Mouse (Mus musculus) v-Abl transformed pro-B cells (cell line): ENCODE data around the gene Olfr872.
"Not testable (repeated sequence)": the region's sequence is repeated elsewhere in the genome, so short reads cannot be mapped to it uniquely, and the experiment has no call there.

Source experiments
- in situ Hi-C, 2 experiments: fragments of 400-800 bp; cut with MboI; formaldehyde crosslinking; loops; one replicate each; pipeline ENCODE4 v1.15.1; 2025; ENCODE audit not compliant: unreplicated experiment in 2 of 2

Gene Olfr872

DNA sequence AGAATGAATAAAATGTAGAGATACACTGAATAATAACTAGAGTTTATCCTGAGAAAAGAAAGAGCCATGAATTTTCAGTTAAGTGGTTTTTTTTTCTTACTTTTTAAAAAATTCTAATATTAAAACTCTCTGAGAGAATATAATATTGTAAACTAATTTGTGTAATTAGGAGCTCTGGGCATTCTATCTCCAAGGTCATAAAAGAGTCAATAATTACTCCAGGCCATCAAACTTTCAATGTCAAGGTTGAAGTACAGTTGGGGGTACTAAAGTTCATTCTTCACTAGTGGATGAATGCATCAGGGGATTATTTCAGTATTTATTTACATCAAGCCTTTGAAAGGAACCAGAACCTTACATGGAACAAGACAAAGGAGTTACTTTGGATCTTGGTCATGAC lies at the start of gene Olfr872:
Olfr872 (plus strand) TSS at position 301 of the 400 bp plus-strand sequence.
- in situ Hi-C loops, result no loop called here

DNA sequence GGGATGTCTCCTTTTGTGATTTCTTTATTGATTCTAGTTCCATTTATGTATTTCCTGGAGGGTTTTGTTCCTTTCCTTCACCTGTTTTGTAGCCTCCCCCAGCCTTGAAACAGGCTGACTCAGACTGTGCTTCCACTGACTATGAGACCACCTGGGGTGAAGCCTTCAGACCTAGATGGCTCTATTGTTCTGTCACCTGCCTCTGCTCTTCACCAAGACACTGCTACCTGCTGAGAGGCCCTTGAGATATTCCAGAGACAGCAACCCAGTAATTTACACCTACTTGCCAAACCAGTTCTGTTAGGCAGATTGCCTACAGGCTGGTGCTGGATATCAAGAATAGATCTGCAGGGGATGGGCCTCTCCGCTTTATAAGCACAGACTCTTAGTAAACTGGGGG lies 34.8 kb upstream of the Olfr872 start:
- in situ Hi-C loops, result no loop called here

DNA sequence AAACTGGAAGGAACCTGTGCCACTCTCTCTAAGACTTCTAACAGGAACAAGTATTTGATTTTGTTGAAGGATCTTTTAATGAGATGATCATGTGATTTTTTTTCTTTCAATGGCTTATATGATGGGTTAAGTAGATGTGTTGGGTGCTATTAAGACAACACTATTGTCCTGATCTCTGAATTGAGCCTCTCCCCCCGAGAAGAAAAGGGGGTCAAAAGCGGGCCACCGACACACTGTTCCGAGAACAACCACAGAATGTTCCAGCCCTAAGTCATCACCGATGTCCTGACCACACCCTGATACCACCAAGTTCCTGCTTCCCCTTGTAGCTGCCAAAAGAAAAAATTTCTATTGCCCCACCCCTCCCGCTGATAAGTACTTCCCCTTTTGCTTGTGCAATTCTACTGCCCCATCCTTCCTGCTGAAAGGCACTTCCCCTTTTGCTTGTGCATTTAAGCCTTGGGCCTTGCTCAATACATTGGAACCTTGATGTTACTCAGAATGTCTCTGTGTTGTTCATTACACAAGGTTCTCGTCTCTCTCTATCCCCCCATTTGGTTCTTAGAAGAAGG lies 33.4 kb upstream of the Olfr872 start:
- in situ Hi-C loops, result not testable (repeated sequence)

DNA sequence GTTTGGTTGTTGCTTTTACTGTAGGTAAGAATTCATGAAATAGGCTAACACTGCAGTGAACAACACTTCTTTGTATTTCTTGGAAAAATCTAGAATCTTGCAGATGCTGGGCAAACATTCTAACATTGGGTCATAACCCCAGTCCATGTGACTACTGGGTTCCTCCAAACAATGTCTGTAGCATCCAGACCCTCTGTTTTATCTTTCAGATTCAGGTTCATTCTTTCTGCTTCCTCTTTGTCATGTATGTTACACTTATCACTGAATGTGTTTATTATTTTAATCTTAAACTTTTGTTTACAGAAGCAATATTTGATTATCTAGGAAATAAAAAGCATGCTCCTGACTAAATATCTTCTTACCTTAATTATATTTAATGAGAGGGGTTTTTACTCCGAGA lies 26.1 kb upstream of the Olfr872 start:
- in situ Hi-C loops, result no loop called here

DNA sequence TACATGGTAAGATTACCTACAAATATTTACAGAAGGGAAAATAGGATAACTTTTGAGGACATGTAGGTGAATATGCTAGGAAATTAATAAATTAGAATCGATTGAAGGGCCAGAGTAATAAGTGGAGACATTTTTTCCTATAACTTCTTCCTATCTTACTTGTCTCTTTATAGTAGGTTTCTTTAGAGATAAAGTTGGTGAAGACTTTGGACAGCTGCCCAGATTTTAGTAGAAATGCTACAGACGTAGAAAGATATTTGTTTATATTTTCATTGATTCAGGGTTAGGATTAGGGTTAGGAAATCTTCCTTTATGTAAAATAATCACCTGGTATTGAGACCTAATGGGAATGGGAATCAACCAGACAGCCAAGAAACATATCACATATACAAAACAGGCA lies 25.4 kb upstream of the Olfr872 start:
- in situ Hi-C loops, result no loop called here

DNA sequence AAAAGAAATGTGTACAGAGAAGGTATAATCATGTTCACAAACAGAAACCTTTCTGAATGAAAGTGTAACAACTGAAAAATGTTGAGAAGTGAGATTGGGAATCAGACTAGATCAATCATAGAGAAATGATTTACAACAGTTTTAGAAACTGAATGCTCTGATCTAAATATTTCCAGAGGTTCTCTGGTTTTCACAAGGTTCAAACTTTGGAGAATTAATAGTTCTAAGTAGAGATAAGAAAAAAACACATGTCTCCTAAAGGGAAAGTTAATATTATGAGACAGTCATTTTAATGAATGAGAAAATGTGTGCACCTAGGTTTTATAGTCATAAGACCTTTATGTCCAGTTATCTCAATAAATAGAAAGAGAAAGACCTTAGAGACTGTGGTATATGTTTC lies 25.0 kb upstream of the Olfr872 start, which contains the start of gene Olfr871:
Olfr871 (plus strand) TSS at position 301 of the 400 bp plus-strand sequence.
- in situ Hi-C loops, result no loop called here

DNA sequence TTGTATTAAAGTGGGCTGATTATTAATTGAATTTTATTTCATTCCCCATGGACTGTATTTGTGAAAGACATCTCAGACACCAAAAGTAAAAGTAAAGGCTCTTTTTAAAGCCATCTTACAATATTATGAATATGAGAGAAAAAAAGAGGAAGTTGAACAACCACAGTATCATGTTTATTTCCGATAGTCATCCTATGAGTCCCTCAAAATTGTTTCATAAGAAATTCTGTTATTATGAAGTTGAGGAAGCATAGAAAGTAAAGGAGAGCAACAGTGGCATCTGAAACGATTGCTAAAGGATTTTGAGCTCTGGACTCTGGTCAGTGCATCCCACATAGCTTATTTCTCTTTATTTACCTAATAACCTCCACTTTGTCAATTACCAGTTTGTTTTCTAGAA lies 459 bp downstream of the Olfr872 start:
- in situ Hi-C loops, result no loop called here

DNA sequence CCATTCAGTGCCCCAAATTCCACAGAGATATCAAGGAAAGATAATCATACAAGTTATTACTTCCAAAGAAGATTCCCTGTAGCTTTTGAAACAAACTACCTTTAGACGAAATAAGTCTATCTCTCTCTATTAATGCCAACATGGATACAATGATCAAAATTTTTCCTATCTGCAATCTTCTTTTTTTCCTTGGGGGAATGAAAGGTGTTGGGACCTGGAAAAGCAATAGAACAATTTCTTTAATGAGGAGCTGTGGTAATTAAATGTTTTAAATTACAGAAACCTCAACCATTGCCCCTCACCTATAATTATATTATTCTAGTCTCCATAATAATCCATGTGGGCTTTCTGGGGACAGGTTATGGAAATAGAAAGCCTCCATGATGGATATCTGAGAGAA lies 45.1 kb downstream of the Olfr872 start, which contains the start of gene Olfr39:
Olfr39 (plus strand) TSS at position 301 of the 400 bp plus-strand sequence.
- in situ Hi-C loops, result no loop called here

DNA sequence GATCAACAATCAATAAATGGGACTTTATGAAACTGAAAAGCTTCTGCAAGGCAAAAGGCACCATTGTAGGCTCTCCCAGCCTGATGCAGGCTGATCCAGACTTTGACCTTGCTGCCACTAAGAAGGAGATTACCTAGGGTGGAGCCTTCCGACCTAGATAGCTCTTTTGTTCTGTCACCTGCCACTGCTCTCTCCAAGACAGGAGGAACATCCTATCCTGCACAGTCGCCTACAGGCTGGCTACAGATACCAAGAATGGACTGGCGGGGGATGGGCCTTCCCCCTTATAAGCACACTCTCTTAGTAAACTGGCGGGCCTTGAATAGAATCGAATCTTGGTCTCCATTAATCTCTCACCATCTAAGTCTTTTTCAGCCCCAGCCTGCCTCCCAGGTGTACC lies 58.6 kb downstream of the Olfr872 start:
- in situ Hi-C loops, result not testable (repeated sequence)

DNA sequence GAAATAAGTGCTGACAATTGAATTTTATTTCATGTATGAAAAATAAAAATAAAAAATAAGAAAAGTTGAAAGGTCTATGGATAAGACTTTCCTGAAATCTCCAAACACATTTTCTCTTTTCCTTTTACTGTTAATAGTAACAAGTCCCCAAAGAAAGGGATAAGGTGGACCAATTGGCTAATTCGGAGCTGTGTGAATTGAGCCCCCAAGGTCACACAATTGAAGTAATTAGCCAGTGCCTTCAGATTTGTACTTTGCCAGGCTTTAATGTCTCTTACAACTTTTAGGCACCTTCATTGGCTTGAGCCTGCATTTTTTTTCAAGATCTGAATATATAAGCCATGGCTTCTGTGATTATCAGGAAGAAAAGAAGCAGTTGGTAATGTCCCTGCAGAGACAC lies 61.3 kb downstream of the Olfr872 start, which contains the start of gene Olfr873:
Olfr873 (plus strand) TSS at position 301 of the 400 bp plus-strand sequence.
- in situ Hi-C loops, result no loop called here
